Comparison of ENCODE assay signal across 16 mouse cellular contexts in genomic region chr10:60624217-60624708, GRCm38 (mm10).
A peak's percentile ranks its signal among the peaks of the same experiment; 100 is the strongest.
DNase-seq lines count a peak whose midpoint lies in the region; ATAC-seq lines count a peak whose summit lies in the region.
"Had no signal": no experiment of that assay in that cellular context is flagged by ENCODE, and none has a peak within 500 bp of the region (broad histone marks: within the 10 kb centered on the region; RNA-seq: fewer than 3 reads in every experiment).

No protein-coding gene starts in this region.

- DNase-seq in layer of hippocampus, postnatal 14 days (ENCODE audit: low spot score in 2 of 2) = peak; percentile 28 to 62
- no peak for DNase-seq in layer of hippocampus, adult 9-11 months
- peak; percentile 48 for DNase-seq in hindbrain, embryonic 14.5 days (ENCODE audit: low spot score)
- DNase-seq in thymus, adult 18-20 months = no peak
- DNase-seq in ovary, adult 18-20 months (ENCODE audit: low spot score) = no peak
- DNase-seq: cerebellum, adult 9-10 months; kidney, postnatal 25 days; lung, postnatal 4 days; thymus, postnatal 36 days had no signal

- 27% methylated on average over 14 of the region's 14 CpGs for WGBS in forebrain, embryonic 13.5 days
- WGBS in hindbrain, embryonic 14.5 days = 35% methylated on average over 14 of the region's 14 CpGs
- 25% methylated on average over 14 of the region's 14 CpGs for WGBS in neural tube, embryonic 14.5 days

- 0 out of 2 replicates have a peak, but pooled peaks cover 3% of the 10 kb centered on the region for H3K27me3 ChIP-seq in forebrain, embryonic 13.5 days
- no peaks in the 10 kb centered on the region for H3K27me3 ChIP-seq in hindbrain, embryonic 14.5 days (ENCODE audit: control insufficient read depth, insufficient read depth, low read length)
- H3K27me3 ChIP-seq in neural tube, embryonic 14.5 days (ENCODE audit: control insufficient read depth, insufficient read depth, low read length) = no peaks in the 10 kb centered on the region
- H3K27me3 ChIP-seq: intestine, embryonic 15.5 days; liver, embryonic 15.5 days had no signal

- no peak overlapping the region for H3K4me3 ChIP-seq in forebrain, embryonic 13.5 days
- H3K4me3 ChIP-seq in hindbrain, embryonic 14.5 days (replicated peaks; ENCODE audit: low read length) = no peak overlapping the region
- H3K4me3 ChIP-seq in neural tube, embryonic 14.5 days (ENCODE audit: low read depth, low read length) = no peak overlapping the region
- H3K4me3 ChIP-seq: intestine, embryonic 15.5 days; limb, embryonic 10.5 days; liver, embryonic 15.5 days; myocyte had no signal

- H3K4me1 ChIP-seq in forebrain, embryonic 13.5 days = peaks cover 18% of the 10 kb centered on the region
- H3K4me1 ChIP-seq in hindbrain, embryonic 14.5 days (replicated peaks; ENCODE audit: control insufficient read depth, insufficient read depth, low read length) = peaks cover 13% of the 10 kb centered on the region
- no peaks in the 10 kb centered on the region for H3K4me1 ChIP-seq in neural tube, embryonic 14.5 days (ENCODE audit: control insufficient read depth, insufficient read depth, low read length)
- H3K4me1 ChIP-seq: liver, embryonic 15.5 days had no signal

- no peaks in the 10 kb centered on the region for H3K36me3 ChIP-seq in forebrain, embryonic 13.5 days (ENCODE audit: poor library complexity, severe bottlenecking)
- no peaks in the 10 kb centered on the region for H3K36me3 ChIP-seq in hindbrain, embryonic 14.5 days (replicated peaks; ENCODE audit: control insufficient read depth, insufficient read depth)
- no peaks in the 10 kb centered on the region for H3K36me3 ChIP-seq in neural tube, embryonic 14.5 days (ENCODE audit: control insufficient read depth, insufficient read depth, low read length)
- H3K36me3 ChIP-seq: intestine, embryonic 15.5 days; limb, embryonic 10.5 days; liver, embryonic 15.5 days had no signal

- 0 out of 2 replicates have a peak overlapping the region, but pooled peaks have one; percentile 23 for H3K9ac ChIP-seq in forebrain, embryonic 13.5 days
- no peak overlapping the region for H3K9ac ChIP-seq in hindbrain, embryonic 14.5 days
- no peak overlapping the region for H3K9ac ChIP-seq in neural tube, embryonic 14.5 days (replicated peaks; ENCODE audit: low read depth, low read length)
- H3K9ac ChIP-seq: intestine, embryonic 15.5 days; liver, embryonic 15.5 days had no signal

- H3K27ac ChIP-seq in forebrain, embryonic 13.5 days = peak overlapping the region; percentile 3
- no peak overlapping the region for H3K27ac ChIP-seq in hindbrain, embryonic 14.5 days
- peak overlapping the region; percentile 40; the same call in 1 of the 2 replicates for H3K27ac ChIP-seq in neural tube, embryonic 14.5 days (ENCODE audit: low read depth, low read length)
- H3K27ac ChIP-seq: intestine, embryonic 15.5 days; limb, embryonic 10.5 days; liver, embryonic 15.5 days had no signal

- peaks cover 8% of the 10 kb centered on the region; the same call in 1 of the 2 replicates for H3K9me3 ChIP-seq in forebrain, embryonic 13.5 days (replicated peaks)
- peaks cover 2% of the 10 kb centered on the region for H3K9me3 ChIP-seq in hindbrain, embryonic 14.5 days (ENCODE audit: control insufficient read depth, low read length)
- no peaks in the 10 kb centered on the region for H3K9me3 ChIP-seq in neural tube, embryonic 14.5 days (ENCODE audit: control insufficient read depth, low read length)
- H3K9me3 ChIP-seq: intestine, embryonic 15.5 days; liver, embryonic 15.5 days had no signal

- H3K4me2 ChIP-seq in forebrain, embryonic 13.5 days = no peak overlapping the region
- no peak overlapping the region for H3K4me2 ChIP-seq in hindbrain, embryonic 14.5 days (replicated peaks)
- H3K4me2 ChIP-seq in neural tube, embryonic 14.5 days (ENCODE audit: low read depth, low read length) = no peak overlapping the region
- H3K4me2 ChIP-seq: intestine, embryonic 15.5 days; liver, embryonic 15.5 days had no signal

- ATAC-seq in forebrain, embryonic 13.5 days = peak; percentile 84
- ATAC-seq in hindbrain, embryonic 14.5 days (ENCODE audit: low FRiP score) = peak; percentile 59
- ATAC-seq in neural tube, embryonic 14.5 days (ENCODE audit: low read depth) = peak; percentile 60; the same call in 1 of the 2 replicates
- ATAC-seq: CD4-positive, CD25-positive, alpha-beta regulatory T cell, adult 4 months; intestine, embryonic 15.5 days had no signal

Comparison
In these comparisons a context has a peak if more than half of its experiments do, and no peak if none do; other contexts are left out.
1. DNase-seq: peak in layer of hippocampus, postnatal 14 days (2 of 2) and hindbrain, embryonic 14.5 days (single experiment); none in layer of hippocampus, adult 9-11 months (single experiment), thymus, adult 18-20 months (0 of 2) and ovary, adult 18-20 months (single experiment).
2. Peak in every context shown above with its lines, with median percentiles within 50 percentile points of each other: ATAC-seq.